ENCODE assay signal across 10 mouse cellular contexts in genomic region chr11:35970806-35971705, GRCm38 (mm10). TPM values are rescaled to one million over a fixed set of nuclear protein-coding genes. Genes with fewer than 3 reads are reported as not detected.
DNase-seq lines count a peak whose midpoint lies in the region; ATAC-seq lines count a peak whose summit lies in the region.
"Had no signal": no experiment of that assay in that cellular context is flagged by ENCODE, and none has a peak within 500 bp of the region (broad histone marks: within the 10 kb centered on the region; RNA-seq: fewer than 3 reads in every experiment).

No protein-coding gene starts in this region.

- no peak overlapping the region for H3K4me3 ChIP-seq in midbrain, embryonic 10.5 days
- H3K4me3 ChIP-seq in midbrain, embryonic 14.5 days (replicated peaks; ENCODE audit: low read depth, low read length) = no peak overlapping the region
- H3K4me3 ChIP-seq in lung, embryonic 16.5 days (ENCODE audit: low read length) = peak overlapping the region; percentile 19

- peak; percentile 36 for DNase-seq in adrenal gland, postnatal 14 days
- no peak for DNase-seq in adrenal gland, adult 8-10 months
- no peak for DNase-seq in midbrain, embryonic 10.5 days (ENCODE audit: low spot score)
- DNase-seq in midbrain, embryonic 14.5 days = no peak
- no peak for DNase-seq in cerebellum, adult 18-20 months
- no peak for DNase-seq in gastrocnemius, postnatal 25 days
- DNase-seq: cerebellum, postnatal 36 days; retina, postnatal 1 day had no signal

- H3K4me1 ChIP-seq in midbrain, embryonic 10.5 days = peaks cover 52% of the 10 kb centered on the region
- H3K4me1 ChIP-seq in midbrain, embryonic 14.5 days (ENCODE audit: control insufficient read depth, insufficient read depth, low read length) = peaks cover 16% of the 10 kb centered on the region
- H3K4me1 ChIP-seq in lung, embryonic 16.5 days (replicated peaks; ENCODE audit: control insufficient read depth, insufficient read depth, low read length) = peaks cover 22% of the 10 kb centered on the region

- no peak for ATAC-seq in midbrain, embryonic 14.5 days (ENCODE audit: low FRiP score, low TSS enrichment)
- peak; percentile 84 for ATAC-seq in lung, embryonic 16.5 days (ENCODE audit: low read depth)
- ATAC-seq in granulocyte monocyte progenitor cell, adult 5-6 weeks (replicated peaks; ENCODE audit: poor library complexity, severe bottlenecking) = no peak

- 91% methylated on average over 19 of the region's 19 CpGs for WGBS in midbrain, embryonic 10.5 days
- 91% methylated on average over 19 of the region's 19 CpGs for WGBS in midbrain, embryonic 14.5 days
- 57% methylated on average over 19 of the region's 19 CpGs for WGBS in lung, embryonic 16.5 days

- H3K27me3 ChIP-seq in midbrain, embryonic 10.5 days (ENCODE audit: low read depth, poor library complexity, severe bottlenecking) = no peaks in the 10 kb centered on the region
- no peaks in the 10 kb centered on the region for H3K27me3 ChIP-seq in midbrain, embryonic 14.5 days (ENCODE audit: control insufficient read depth, insufficient read depth, low read length)
- H3K27me3 ChIP-seq in lung, embryonic 16.5 days (ENCODE audit: control insufficient read depth, insufficient read depth, low read depth, low read length) = no peaks in the 10 kb centered on the region

- H3K27ac ChIP-seq in midbrain, embryonic 10.5 days (replicated peaks) = peak overlapping the region; percentile 81; the same call in 1 of the 2 replicates
- no peak overlapping the region for H3K27ac ChIP-seq in midbrain, embryonic 14.5 days (replicated peaks; ENCODE audit: low read depth, low read length)
- H3K27ac ChIP-seq in lung, embryonic 16.5 days (ENCODE audit: low read length) = peak overlapping the region; percentile 93

- H3K9ac ChIP-seq in midbrain, embryonic 14.5 days (replicated peaks; ENCODE audit: low read length) = no peak overlapping the region
- no peak overlapping the region for H3K9ac ChIP-seq in lung, embryonic 16.5 days (ENCODE audit: low read length)

- no peak overlapping the region for H3K4me2 ChIP-seq in midbrain, embryonic 14.5 days (ENCODE audit: low read length)
- peak overlapping the region; percentile 45 for H3K4me2 ChIP-seq in lung, embryonic 16.5 days (ENCODE audit: low read depth, low read length)

- H3K9me3 ChIP-seq in midbrain, embryonic 10.5 days (replicated peaks) = no peaks in the 10 kb centered on the region
- no peaks in the 10 kb centered on the region for H3K9me3 ChIP-seq in midbrain, embryonic 14.5 days (ENCODE audit: control insufficient read depth, low read length)
- no peaks in the 10 kb centered on the region for H3K9me3 ChIP-seq in lung, embryonic 16.5 days (ENCODE audit: control insufficient read depth, low read length)

- peaks cover 17% of the 10 kb centered on the region for H3K36me3 ChIP-seq in midbrain, embryonic 10.5 days
- no peaks in the 10 kb centered on the region for H3K36me3 ChIP-seq in midbrain, embryonic 14.5 days (ENCODE audit: control insufficient read depth, insufficient read depth, low read length)
- H3K36me3 ChIP-seq in lung, embryonic 16.5 days (ENCODE audit: control insufficient read depth, insufficient read depth, low read length) = no peaks in the 10 kb centered on the region

RNA-seq across cellular contexts. Expression of gene Wwc1, which starts 9.3 kb away (rescaled TPM):
- total RNA-seq in adrenal gland, postnatal 14 days (2021) = 38.7 and 52.9 TPM in 2 replicates
- 100 to 1,000 TPM in 3 of 4 experiments, 10 to 100 TPM in 1; 98.7 to 129 (median 104) TPM for total RNA-seq in adrenal gland, adult 8-10 months (2022)
- polyA plus RNA-seq in midbrain, embryonic 10.5 days (2016; fragmentation: Nextera tagmentation; extraction: Ambion mirVana) = 5.0 and 5.3 TPM in 2 replicates
- 8.8 and 10.3 TPM in 2 replicates for polyA plus RNA-seq in midbrain, embryonic 14.5 days (2014; fragmentation: Nextera tagmentation; extraction: Ambion mirVana)
- polyA plus RNA-seq in lung, embryonic 16.5 days (2015; fragmentation: Nextera tagmentation; extraction: Ambion mirVana) = 7.8 and 9.9 TPM in 2 replicates
- not detected in 2 replicates for total RNA-seq in granulocyte monocyte progenitor cell, adult 5-6 weeks (2014; fragmentation: Nextera tagmentation)
- not detected in 2 replicates for total RNA-seq in granulocyte monocyte progenitor cell, adult 5-6 weeks (2017)
- total RNA-seq in gastrocnemius, postnatal 25 days (2021) = under 1 TPM in 1 of 2 experiments, not detected in 1; 0.32 TPM

Comparison
In these comparisons a context has a peak if more than half of its experiments do, and no peak if none do; other contexts are left out.
1. RNA of gene Wwc1, which starts 9.3 kb away (total RNA-seq): 98.7 to 129 TPM in adrenal gland, adult 8-10 months and 38.7 to 52.9 TPM in adrenal gland, postnatal 14 days; 0.32 TPM in gastrocnemius, postnatal 25 days and not detected in granulocyte monocyte progenitor cell, adult 5-6 weeks; every median in the first group is over 10 times any median in the second.